Mouse (Mus musculus): ENCODE measurements around the gene Zfp345. TPM values are rescaled to one million over a fixed set of nuclear protein-coding genes. Genes with fewer than 3 reads are reported as not detected.
"Not testable (repeated sequence)": the region's sequence is repeated elsewhere in the genome, so short reads cannot be mapped to it uniquely, and the experiment has no call there.

The Zfp345 gene
- total RNA-seq (2021): 0.98 and 1.1 TPM in 2 replicates
- long read RNA-seq, experiment 1, partial matches to known transcripts: 1 of 1 reads
- long read RNA-seq, experiment 1, other reads (novel, unspliced or antisense): 0 of 1 reads
- long read RNA-seq, experiment 2: 0 reads

- DNase-seq: peak; percentile 55
Measured at GRCm38 (mm10) chr2:150484939-150485778, at the start of gene Zfp345. Zfp345 (minus strand) TSS chr2:150485091.

GRCm38 (mm10) chr2:150525703-150526207 is 40.9 kb upstream of the Zfp345 start:
- peak; percentile 24 for DNase-seq

GRCm38 (mm10) chr2:150512837-150513236 is 27.9 kb upstream of the Zfp345 start:
- no peak for DNase-seq

- not testable (repeated sequence) for DNase-seq
Measured at GRCm38 (mm10) chr2:150500124-150500973, 15.5 kb upstream of the Zfp345 start.

GRCm38 (mm10) chr2:150493031-150493430 is 8.1 kb upstream of the Zfp345 start:
- DNase-seq: no peak

- DNase-seq: peak; percentile 80
Measured at GRCm38 (mm10) chr2:150451180-150451919, 33.5 kb downstream of the Zfp345 start, which contains the start of gene Zfp442. Zfp442 (minus strand) TSS chr2:150451486.

- DNase-seq: peak; percentile 16
Measured at GRCm38 (mm10) chr2:150439084-150439483, 45.8 kb downstream of the Zfp345 start.

Other genes with a start within 250 kb of the Zfp345 start
- gene Gm21994, start 229.5 kb downstream of the Zfp345 start, total RNA-seq (2021): 6.1 and 8.9 TPM in 2 replicates
- 0.23 and 0.33 TPM in 2 replicates for gene Gm14124, start 227.6 kb downstream of the Zfp345 start, total RNA-seq (2021)
- gene Gm10130, start 161.4 kb downstream of the Zfp345 start, total RNA-seq (2021): 3.6 and 4.5 TPM in 2 replicates
- gene 3300002I08Rik, start 122.3 kb downstream of the Zfp345 start, total RNA-seq (2021): 4.4 and 4.7 TPM in 2 replicates
- 4.9 and 5.5 TPM in 2 replicates for gene Zfp442, start 33.6 kb downstream of the Zfp345 start, total RNA-seq (2021)
- gene Cst7, start 85.3 kb upstream of the Zfp345 start, total RNA-seq (2021): 0.90 TPM in 1 of 2 replicates, not detected in the other
- gene Apmap, start 123.5 kb upstream of the Zfp345 start, total RNA-seq (2021): 161 and 180 TPM in 2 replicates
- 75.7 and 93.0 TPM in 2 replicates for gene Acss1, start 183.4 kb upstream of the Zfp345 start, total RNA-seq (2021)
- not detected in 2 replicates for gene Vsx1, start 204.3 kb upstream of the Zfp345 start, total RNA-seq (2021)